Mouse (Mus musculus): ENCODE results near the gene Chst12. TPM values are rescaled to one million over a fixed set of nuclear protein-coding genes. Genes with fewer than 3 reads are reported as not detected.

The Chst12 gene
- polyA plus RNA-seq, 1 experiment from 2014 or later = 18.8 TPM

- WGBS = 58% methylated on average over 7 of the region's 7 CpGs
- Histone ChIP-seq H3K9me3 (ENCODE audit: control insufficient read depth) (no peaks in the 10 kb centered on the region), H3K4me2 (replicated peaks; ENCODE audit: low read depth) (no peak overlapping the region), H3K36me3 (ENCODE audit: control insufficient read depth, insufficient read depth) (no peaks in the 10 kb centered on the region), H3K4me1 (replicated peaks; ENCODE audit: control insufficient read depth, insufficient read depth, low read length) (no peaks in the 10 kb centered on the region), H3K27me3 (replicated peaks; ENCODE audit: control insufficient read depth, insufficient read depth, low read length) (no peaks in the 10 kb centered on the region), H3K4me3 (ENCODE audit: low read depth, low read length) (no peak overlapping the region), H3K27ac (ENCODE audit: low read depth, low read length) (no peak overlapping the region), H3K9ac (ENCODE audit: low read depth, low read length) (no peak overlapping the region)
- peak; percentile 55; the same call in 1 of the 2 replicates for ATAC-seq
- TF ChIP-seq CTCF (IDR thresholded peaks at IDR 0.05; ENCODE audit: low read depth) = no peak
Measured at GRCm38 (mm10) chr5:140553719-140554118, 48.4 kb downstream of the Chst12 start.

GRCm38 (mm10) chr5:140556859-140557258 is 51.5 kb downstream of the Chst12 start:
- H3K9ac ChIP-seq (ENCODE audit: low read depth, low read length) = no peak overlapping the region
- H3K27ac ChIP-seq (ENCODE audit: low read depth, low read length) = no peak overlapping the region
- H3K9me3 ChIP-seq (ENCODE audit: control insufficient read depth) = no peaks in the 10 kb centered on the region
- no peak overlapping the region for H3K4me3 ChIP-seq (ENCODE audit: low read depth, low read length)
- 48% methylated on average over 3 of the region's 3 CpGs for whole genome bisulfite sequencing
- H3K36me3 ChIP-seq (ENCODE audit: control insufficient read depth, insufficient read depth) = no peaks in the 10 kb centered on the region
- H3K4me2 ChIP-seq (replicated peaks; ENCODE audit: low read depth) = no peak overlapping the region
- H3K27me3 ChIP-seq (replicated peaks; ENCODE audit: control insufficient read depth, insufficient read depth, low read length) = no peaks in the 10 kb centered on the region
- H3K4me1 ChIP-seq (replicated peaks; ENCODE audit: control insufficient read depth, insufficient read depth, low read length) = no peaks in the 10 kb centered on the region
- TF ChIP-seq CTCF (IDR thresholded peaks at IDR 0.05; ENCODE audit: low read depth) = no peak
- ATAC-seq = no peak

GRCm38 (mm10) chr5:140562601-140563000 is 57.3 kb downstream of the Chst12 start:
- Histone ChIP-seq H3K4me3 (ENCODE audit: low read depth, low read length) (no peak overlapping the region), H3K36me3 (ENCODE audit: control insufficient read depth, insufficient read depth) (no peaks in the 10 kb centered on the region), H3K4me1 (replicated peaks; ENCODE audit: control insufficient read depth, insufficient read depth, low read length) (peaks cover 5% of the 10 kb centered on the region; the same call in 1 of the 2 replicates), H3K4me2 (replicated peaks; ENCODE audit: low read depth) (no peak overlapping the region), H3K9ac (ENCODE audit: low read depth, low read length) (no peak overlapping the region), H3K9me3 (ENCODE audit: control insufficient read depth) (no peaks in the 10 kb centered on the region), H3K27ac (ENCODE audit: low read depth, low read length) (no peak overlapping the region), H3K27me3 (replicated peaks; ENCODE audit: control insufficient read depth, insufficient read depth, low read length) (no peaks in the 10 kb centered on the region)
- 73% methylated on average over 9 of the region's 9 CpGs for WGBS
- no peak for TF ChIP-seq CTCF (IDR thresholded peaks at IDR 0.05; ENCODE audit: low read depth)
- no peak for ATAC-seq

GRCm38 (mm10) chr5:140564896-140565295 is 59.5 kb downstream of the Chst12 start, which contains the start of gene Grifin:
TSS of gene Grifin (minus strand) at chr5:140565071.
- Histone ChIP-seq H3K4me1 (replicated peaks; ENCODE audit: control insufficient read depth, insufficient read depth, low read length) (peaks cover 5% of the 10 kb centered on the region; the same call in 1 of the 2 replicates), H3K27me3 (replicated peaks; ENCODE audit: control insufficient read depth, insufficient read depth, low read length) (no peaks in the 10 kb centered on the region), H3K9me3 (ENCODE audit: control insufficient read depth) (no peaks in the 10 kb centered on the region), H3K27ac (ENCODE audit: low read depth, low read length) (no peak within 1 kb of the TSS), H3K36me3 (ENCODE audit: control insufficient read depth, insufficient read depth) (no peaks in the 10 kb centered on the region), H3K4me2 (replicated peaks; ENCODE audit: low read depth) (no peak within 1 kb of the TSS; the same call in 1 of the 2 replicates), H3K4me3 (ENCODE audit: low read depth, low read length) (no peak within 1 kb of the TSS), H3K9ac (ENCODE audit: low read depth, low read length) (no peak within 1 kb of the TSS)
- no peak for TF ChIP-seq CTCF (IDR thresholded peaks at IDR 0.05; ENCODE audit: low read depth)
- 0 out of 2 replicates have a peak, but pooled peaks have one; percentile 12 for ATAC-seq
- WGBS = 63% methylated on average over 4 of the region's 4 CpGs

GRCm38 (mm10) chr5:140565451-140565850 is 60.1 kb downstream of the Chst12 start:
- 69% methylated on average over 5 of the region's 5 CpGs for WGBS
- Histone ChIP-seq H3K4me3 (ENCODE audit: low read depth, low read length) (no peak overlapping the region), H3K4me2 (replicated peaks; ENCODE audit: low read depth) (no peak overlapping the region), H3K9ac (ENCODE audit: low read depth, low read length) (no peak overlapping the region), H3K27me3 (replicated peaks; ENCODE audit: control insufficient read depth, insufficient read depth, low read length) (no peaks in the 10 kb centered on the region), H3K36me3 (ENCODE audit: control insufficient read depth, insufficient read depth) (no peaks in the 10 kb centered on the region), H3K27ac (ENCODE audit: low read depth, low read length) (no peak overlapping the region), H3K4me1 (replicated peaks; ENCODE audit: control insufficient read depth, insufficient read depth, low read length) (peaks cover 5% of the 10 kb centered on the region; the same call in 1 of the 2 replicates), H3K9me3 (ENCODE audit: control insufficient read depth) (no peaks in the 10 kb centered on the region)
- no peak for ATAC-seq
- no peak for TF ChIP-seq CTCF (IDR thresholded peaks at IDR 0.05; ENCODE audit: low read depth)

- Histone ChIP-seq H3K4me3 (ENCODE audit: low read depth, low read length) (no peak overlapping the region), H3K4me1 (replicated peaks; ENCODE audit: control insufficient read depth, insufficient read depth, low read length) (peaks cover 5% of the 10 kb centered on the region; the same call in 1 of the 2 replicates), H3K9ac (ENCODE audit: low read depth, low read length) (no peak overlapping the region), H3K27ac (ENCODE audit: low read depth, low read length) (no peak overlapping the region), H3K9me3 (ENCODE audit: control insufficient read depth) (no peaks in the 10 kb centered on the region), H3K4me2 (replicated peaks; ENCODE audit: low read depth) (no peak overlapping the region), H3K36me3 (ENCODE audit: control insufficient read depth, insufficient read depth) (no peaks in the 10 kb centered on the region), H3K27me3 (replicated peaks; ENCODE audit: control insufficient read depth, insufficient read depth, low read length) (no peaks in the 10 kb centered on the region)
- peak; percentile 23; the same call in 1 of the 2 replicates for ATAC-seq
- TF ChIP-seq CTCF (IDR thresholded peaks at IDR 0.05; ENCODE audit: low read depth) = peak; percentile 77
- 69% methylated on average over 6 of the region's 6 CpGs for WGBS
Measured at GRCm38 (mm10) chr5:140565856-140566255, 60.5 kb downstream of the Chst12 start.
